In the genomic region with DNA sequence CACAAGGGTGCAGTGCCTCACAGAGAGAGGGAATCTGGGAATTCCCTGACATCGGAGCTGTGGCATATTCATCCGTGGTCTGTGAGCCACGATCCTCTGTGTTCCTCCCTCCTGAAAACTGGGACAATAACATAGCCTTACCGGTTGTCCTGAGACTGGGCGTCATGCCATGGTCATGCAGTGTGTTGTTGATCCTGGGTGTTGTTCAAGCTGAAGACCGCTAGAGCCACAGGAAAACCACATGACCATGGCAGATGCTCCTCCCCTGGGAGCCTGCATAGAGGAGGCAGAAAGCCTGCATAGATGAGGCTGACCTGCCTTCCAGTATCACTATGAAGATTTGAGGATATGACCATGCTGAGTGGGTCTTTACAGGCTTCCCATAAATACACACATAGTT, we compare ENCODE assay signal across 26 mouse cellular contexts. TPM values are rescaled to one million over a fixed set of nuclear protein-coding genes. Genes with fewer than 3 reads are reported as not detected.
DNase-seq lines count a peak whose midpoint lies in the region; ATAC-seq and TF ChIP-seq lines count a peak whose summit lies in the region.
"Had no signal": no experiment of that assay in that cellular context is flagged by ENCODE, and none has a peak within 500 bp of the region (broad histone marks: within the 10 kb centered on the region; RNA-seq: fewer than 3 reads in every experiment).

No protein-coding gene starts in this region.

- no peaks in the 10 kb centered on the region for H3K79me2 ChIP-seq in CH12.LX (replicated peaks; ENCODE audit: control insufficient read depth, extremely low read depth, insufficient read depth, poor library complexity, severe bottlenecking)

- in situ Hi-C loops in CH12.LX (cut with MboI; ENCODE audit: low pct_ligation_motif_present, low pct_unique_long_range_greater_than_20kb, low sequenced_read_pairs) = no loop called here

- dilution Hi-C loops in CH12.LX (cut with MboI; ENCODE audit: extremely low pct_ligation_motif_present, extremely low pct_unique_long_range_greater_than_20kb, low sequenced_read_pairs) = no loop called here

- 21% methylated on average over 6 of the region's 6 CpGs for WGBS in cerebellum, adult 2 months
- 89% methylated on average over 6 of the region's 6 CpGs for WGBS in limb, embryonic 10.5 days

- no peaks in the 10 kb centered on the region for H3K9me3 ChIP-seq in CH12.LX (replicated peaks; ENCODE audit: low read length)
- no peaks in the 10 kb centered on the region for H3K9me3 ChIP-seq in limb, embryonic 10.5 days (replicated peaks)
- H3K9me3 ChIP-seq: embryonic facial prominence, embryonic 12.5 days; kidney, embryonic 15.5 days; limb, embryonic 15.5 days; liver, embryonic 15.5 days; midbrain, embryonic 12.5 days had no signal

- no peaks in the 10 kb centered on the region for H3K36me3 ChIP-seq in CH12.LX (replicated peaks in 1 of 2; ENCODE audit: control insufficient read depth in 1 of 2, insufficient read depth in 1 of 2, low read length in 1 of 2)
- no peaks in the 10 kb centered on the region for H3K36me3 ChIP-seq in limb, embryonic 10.5 days
- H3K36me3 ChIP-seq: embryonic facial prominence, embryonic 12.5 days; kidney, embryonic 15.5 days; limb, embryonic 15.5 days; liver, embryonic 15.5 days; midbrain, embryonic 12.5 days had no signal

- H3K27me3 ChIP-seq in cerebellum, adult 2 months (ENCODE audit: control insufficient read depth, insufficient read depth, low read length) = no peaks in the 10 kb centered on the region
- H3K27me3 ChIP-seq in CH12.LX (replicated peaks) = no peaks in the 10 kb centered on the region
- no peaks in the 10 kb centered on the region for H3K27me3 ChIP-seq in limb, embryonic 10.5 days (ENCODE audit: low read depth, poor library complexity, severe bottlenecking)
- H3K27me3 ChIP-seq: embryonic facial prominence, embryonic 12.5 days; kidney, embryonic 15.5 days; limb, embryonic 15.5 days; liver, embryonic 15.5 days; midbrain, embryonic 12.5 days had no signal

- no peak overlapping the region for H3K27ac ChIP-seq in cerebellum, adult 2 months (ENCODE audit: insufficient read depth, low read length)
- no peak overlapping the region for H3K27ac ChIP-seq in CH12.LX (ENCODE audit: insufficient read depth, low read depth)
- no peak overlapping the region for H3K27ac ChIP-seq in limb, embryonic 10.5 days
- H3K27ac ChIP-seq: embryonic facial prominence, embryonic 12.5 days; hindbrain, postnatal 0 days; kidney, embryonic 15.5 days; limb, embryonic 15.5 days; liver, embryonic 15.5 days; midbrain, embryonic 12.5 days; stomach, postnatal 0 days had no signal

- TF ChIP-seq RAD21 in CH12.LX (IDR thresholded peaks at IDR 0.05; ENCODE audit: low read depth, low read length) = no peak

- no peak for TF ChIP-seq POLR2A in cerebellum, adult 2 months (IDR thresholded peaks at IDR 0.05; ENCODE audit: borderline replicate concordance, insufficient read depth, low read length)
- no peak for TF ChIP-seq POLR2A in CH12.LX (IDR thresholded peaks at IDR 0.05; ENCODE audit: low read depth, low read length)

- peak; percentile 13 to 41 for DNase-seq in cerebellum, adult 2 months
- DNase-seq in cerebellum, adult 9-10 months = no peak
- DNase-seq in CH12.LX (ENCODE audit: extremely low read depth) = no peak
- DNase-seq in cerebellum, postnatal 14 days = peak; percentile 55 to 67
- DNase-seq in embryo, embryonic 11 days = no peak
- no peak for DNase-seq in limb, embryonic 10.5 days (ENCODE audit: low spot score)
- no peak for DNase-seq in c-Kit-positive CD71-positive TER-119-positive erythroid progenitor cells, embryonic 14.5 days (ENCODE audit: low spot score)
- DNase-seq: adrenal gland, postnatal 14 days; forebrain, postnatal 0 days; layer of hippocampus, postnatal 36 days; lung, postnatal 4 days; right cerebral cortex, postnatal 14 days; thymus, adult 2 months; thymus, postnatal 4 days had no signal

- TF ChIP-seq EP300 in CH12.LX (IDR thresholded peaks at IDR 0.05; ENCODE audit: low read length) = peak; percentile 31; the same call in 1 of the 2 replicates

- 0 out of 2 replicates have a peak, but pooled peaks cover 4% of the 10 kb centered on the region for H3K4me1 ChIP-seq in cerebellum, adult 2 months (ENCODE audit: control insufficient read depth, insufficient read depth, low read length)
- H3K4me1 ChIP-seq in CH12.LX (ENCODE audit: control insufficient read depth in 1 of 2, insufficient read depth in 2 of 2) = peaks cover 24 to 46% of the 10 kb centered on the region in 2 experiments
- H3K4me1 ChIP-seq in limb, embryonic 10.5 days = no peaks in the 10 kb centered on the region
- H3K4me1 ChIP-seq: embryonic facial prominence, embryonic 12.5 days; kidney, embryonic 15.5 days; liver, embryonic 15.5 days; midbrain, embryonic 12.5 days had no signal

- H3K9ac ChIP-seq in CH12.LX (ENCODE audit: insufficient read depth, low read depth) = no peak overlapping the region
- H3K9ac ChIP-seq: embryonic facial prominence, embryonic 12.5 days; forebrain, postnatal 0 days; kidney, embryonic 15.5 days; limb, embryonic 15.5 days; liver, embryonic 15.5 days; midbrain, embryonic 12.5 days had no signal

- no peak overlapping the region for H3K4me2 ChIP-seq in CH12.LX (ENCODE audit: insufficient read depth, low read depth, poor library complexity, severe bottlenecking)
- H3K4me2 ChIP-seq: embryonic facial prominence, embryonic 12.5 days; heart, embryonic 11.5 days; kidney, embryonic 15.5 days; limb, embryonic 15.5 days; liver, embryonic 15.5 days; midbrain, embryonic 12.5 days had no signal

- no peak for TF ChIP-seq CTCF in cerebellum, adult 2 months (IDR thresholded peaks at IDR 0.05; ENCODE audit: borderline replicate concordance, insufficient read depth, low read depth, low read length)
- no peak for TF ChIP-seq CTCF in CH12.LX (conservative IDR thresholded peaks at IDR 0.05 in 1 of 2, IDR thresholded peaks at IDR 0.05 in 1 of 2; ENCODE audit: low read depth in 2 of 2, low read length in 2 of 2)

- H3K4me3 ChIP-seq in cerebellum, adult 2 months (replicated peaks; ENCODE audit: insufficient read depth, low read depth, low read length) = no peak overlapping the region
- H3K4me3 ChIP-seq in CH12.LX (replicated peaks in 1 of 3; ENCODE audit: low read depth in 2 of 3, low read length in 2 of 3, poor library complexity in 1 of 3) = no peak overlapping the region
- H3K4me3 ChIP-seq in limb, embryonic 10.5 days = no peak overlapping the region
- H3K4me3 ChIP-seq: embryonic facial prominence, embryonic 12.5 days; kidney, embryonic 15.5 days; limb, embryonic 15.5 days; liver, embryonic 15.5 days; midbrain, embryonic 12.5 days had no signal

- ATAC-seq in megakaryocyte, adult 5-6 weeks (ENCODE audit: poor library complexity, severe bottlenecking) = 0 out of 2 replicates have a peak, but pooled peaks have one; percentile 38
- ATAC-seq: forebrain, postnatal 0 days; hindbrain, postnatal 0 days; intestine, postnatal 0 days had no signal

TF ChIP-seq in CH12.LX, 34 proteins besides CTCF, POLR2A, EP300 and RAD21:
- no peak for TF ChIP-seq MAZ (IDR thresholded peaks at IDR 0.05; ENCODE audit: low read depth, low read length)
- TF ChIP-seq MEF2A (IDR thresholded peaks at IDR 0.05; ENCODE audit: borderline replicate concordance, low read depth, low read length) = no peak
- TF ChIP-seq JUN (IDR thresholded peaks at IDR 0.05; ENCODE audit: insufficient read depth, low read depth, low read length) = no peak
- no peak for TF ChIP-seq RCOR1 (conservative IDR thresholded peaks at IDR 0.05; ENCODE audit: low read depth, low read length)
- no peak for TF ChIP-seq MAX (IDR thresholded peaks at IDR 0.05; ENCODE audit: low read length)
- no peak for TF ChIP-seq USF2 (conservative IDR thresholded peaks at IDR 0.05; ENCODE audit: low read depth, low read length)
- TF ChIP-seq E2F4 (IDR thresholded peaks at IDR 0.05; ENCODE audit: insufficient replicate concordance, low read depth, low read length) = no peak
- no peak for TF ChIP-seq GABPA (IDR thresholded peaks at IDR 0.05; ENCODE audit: insufficient replicate concordance, low read depth, low read length)
- no peak for TF ChIP-seq UBTF (IDR thresholded peaks at IDR 0.05; ENCODE audit: low read depth, low read length)
- no peak for TF ChIP-seq ZKSCAN1 (IDR thresholded peaks at IDR 0.05; ENCODE audit: borderline replicate concordance, low read depth, low read length)
- no peak for TF ChIP-seq ELF1 (IDR thresholded peaks at IDR 0.05; ENCODE audit: low read depth, low read length)
- TF ChIP-seq ZMIZ1 (IDR thresholded peaks at IDR 0.05; ENCODE audit: low read depth, low read length) = no peak
TF ChIP-seq in CH12.LX: peak in this region for 0.

RNA-seq across cellular contexts. Expression of gene Nos2, which starts 5.1 kb away (rescaled TPM):
- polyA plus RNA-seq in cerebellum, adult 2 months (2012; rRNA removed) = 0.63 and 0.65 TPM in 2 replicates
- total RNA-seq in CH12.LX (2012; rRNA removed) (0.80 and 3.4 TPM in 2 replicates), CH12.LX (2014; rRNA removed) (1.3 and 1.6 TPM in 2 replicates)
- polyA plus RNA-seq in CH12.LX (2012; ENCODE audit: insufficient read length, low read depth) = 1.8 and 2.0 TPM in 2 replicates
- total RNA-seq in megakaryocyte, adult 5-6 weeks (2015) = not detected in 2 replicates
- total RNA-seq in megakaryocyte, adult 5-6 weeks (2017) = not detected in 2 replicates
- 0.85 and 1.4 TPM in 2 replicates for polyA plus RNA-seq in limb, embryonic 10.5 days (2016; fragmentation: Nextera tagmentation; extraction: Ambion mirVana)
- total RNA-seq: hematopoietic stem cell, adult 5-6 weeks; neutrophil, adult 5-6 weeks had no signal

Comparison
In these comparisons a context has a peak if more than half of its experiments do, and no peak if none do; other contexts are left out.
1. DNase-seq: peak in cerebellum, adult 2 months (2 of 2) and cerebellum, postnatal 14 days (2 of 2); none in cerebellum, adult 9-10 months (single experiment), CH12.LX (single experiment), embryo, embryonic 11 days (single experiment), limb, embryonic 10.5 days (single experiment) and c-Kit-positive CD71-positive TER-119-positive erythroid progenitor cells, embryonic 14.5 days (single experiment).